Mouse (Mus musculus): Measurements from ENCODE around the gene Tatdn3.

Gene Tatdn3

GRCm38 (mm10) chr1:191075199-191075883, 12.6 kb upstream of the Tatdn3 start:
- DNase-seq (ENCODE audit: extremely low spot score, low read depth, low spot score): no peak

GRCm38 (mm10) chr1:191073486-191073885, 10.8 kb upstream of the Tatdn3 start:
- DNase-seq (ENCODE audit: extremely low spot score, low read depth, low spot score): no peak

- DNase-seq (ENCODE audit: extremely low spot score, low read depth, low spot score): no peak
Observed at GRCm38 (mm10) chr1:191073001-191073400, 10.3 kb upstream of the Tatdn3 start.

- no peak for DNase-seq (ENCODE audit: extremely low spot score, low read depth, low spot score)
Observed at GRCm38 (mm10) chr1:191072329-191072913, 9.7 kb upstream of the Tatdn3 start.

- DNase-seq (ENCODE audit: extremely low spot score, low read depth, low spot score): no peak
Observed at GRCm38 (mm10) chr1:191071613-191072012, 8.9 kb upstream of the Tatdn3 start.

GRCm38 (mm10) chr1:191070259-191070658, 7.5 kb upstream of the Tatdn3 start:
- no peak for DNase-seq (ENCODE audit: extremely low spot score, low read depth, low spot score)

GRCm38 (mm10) chr1:191068377-191068776, 5.6 kb upstream of the Tatdn3 start:
- no peak for DNase-seq (ENCODE audit: extremely low spot score, low read depth, low spot score)

GRCm38 (mm10) chr1:191065188-191065587, 2.5 kb upstream of the Tatdn3 start:
- no peak for DNase-seq (ENCODE audit: extremely low spot score, low read depth, low spot score)

GRCm38 (mm10) chr1:191064535-191064934, 1.8 kb upstream of the Tatdn3 start:
- DNase-seq (ENCODE audit: extremely low spot score, low read depth, low spot score): no peak

- no peak for DNase-seq (ENCODE audit: extremely low spot score, low read depth, low spot score)
Observed at GRCm38 (mm10) chr1:191063700-191064099, 968 bp upstream of the Tatdn3 start.

- no peak for DNase-seq (ENCODE audit: extremely low spot score, low read depth, low spot score)
Observed at GRCm38 (mm10) chr1:191062241-191062780, 421 bp downstream of the Tatdn3 start.

GRCm38 (mm10) chr1:191057461-191057860, 5.3 kb downstream of the Tatdn3 start:
- no peak for DNase-seq (ENCODE audit: extremely low spot score, low read depth, low spot score)

- DNase-seq (ENCODE audit: extremely low spot score, low read depth, low spot score): no peak
Observed at GRCm38 (mm10) chr1:191055533-191055873, 7.2 kb downstream of the Tatdn3 start.

- DNase-seq (ENCODE audit: extremely low spot score, low read depth, low spot score): no peak
Observed at GRCm38 (mm10) chr1:191054870-191055532, 7.7 kb downstream of the Tatdn3 start.

GRCm38 (mm10) chr1:191053555-191053954, 9.2 kb downstream of the Tatdn3 start:
- DNase-seq (ENCODE audit: extremely low spot score, low read depth, low spot score): no peak

- DNase-seq (ENCODE audit: extremely low spot score, low read depth, low spot score): no peak
Observed at GRCm38 (mm10) chr1:191046231-191046824, 16.4 kb downstream of the Tatdn3 start.

- no peak for DNase-seq (ENCODE audit: extremely low spot score, low read depth, low spot score)
Observed at GRCm38 (mm10) chr1:191045264-191045663, 17.5 kb downstream of the Tatdn3 start.

- no peak for DNase-seq (ENCODE audit: extremely low spot score, low read depth, low spot score)
Observed at GRCm38 (mm10) chr1:191042688-191043087, 20.0 kb downstream of the Tatdn3 start.

- DNase-seq (ENCODE audit: extremely low spot score, low read depth, low spot score): no peak
Observed at GRCm38 (mm10) chr1:191042106-191042505, 20.6 kb downstream of the Tatdn3 start.

GRCm38 (mm10) chr1:191041352-191041751, 21.4 kb downstream of the Tatdn3 start:
- no peak for DNase-seq (ENCODE audit: extremely low spot score, low read depth, low spot score)

GRCm38 (mm10) chr1:191037999-191038398, 24.7 kb downstream of the Tatdn3 start:
- DNase-seq (ENCODE audit: extremely low spot score, low read depth, low spot score): no peak

Data from hindlimb bud, embryonic 11.5 days (tissue).